Mouse (Mus musculus) monocyte, adult 2 months (primary cell): ENCODE measurements around the gene Tnfrsf23.
A peak's percentile ranks its signal among the peaks of the same experiment; 100 is the strongest.
"Not testable (repeated sequence)": the region's sequence is repeated elsewhere in the genome, so short reads cannot be mapped to it uniquely, and the experiment has no call there.

ENCODE experiments used
- DNase-seq, 2 experiments: peaks; one replicate each; pipeline ENCODE4 v3.0.0; 2022; ENCODE audit warnings: low spot score in 2 of 2, low read depth in 1 of 2

The Tnfrsf23 gene

DNA sequence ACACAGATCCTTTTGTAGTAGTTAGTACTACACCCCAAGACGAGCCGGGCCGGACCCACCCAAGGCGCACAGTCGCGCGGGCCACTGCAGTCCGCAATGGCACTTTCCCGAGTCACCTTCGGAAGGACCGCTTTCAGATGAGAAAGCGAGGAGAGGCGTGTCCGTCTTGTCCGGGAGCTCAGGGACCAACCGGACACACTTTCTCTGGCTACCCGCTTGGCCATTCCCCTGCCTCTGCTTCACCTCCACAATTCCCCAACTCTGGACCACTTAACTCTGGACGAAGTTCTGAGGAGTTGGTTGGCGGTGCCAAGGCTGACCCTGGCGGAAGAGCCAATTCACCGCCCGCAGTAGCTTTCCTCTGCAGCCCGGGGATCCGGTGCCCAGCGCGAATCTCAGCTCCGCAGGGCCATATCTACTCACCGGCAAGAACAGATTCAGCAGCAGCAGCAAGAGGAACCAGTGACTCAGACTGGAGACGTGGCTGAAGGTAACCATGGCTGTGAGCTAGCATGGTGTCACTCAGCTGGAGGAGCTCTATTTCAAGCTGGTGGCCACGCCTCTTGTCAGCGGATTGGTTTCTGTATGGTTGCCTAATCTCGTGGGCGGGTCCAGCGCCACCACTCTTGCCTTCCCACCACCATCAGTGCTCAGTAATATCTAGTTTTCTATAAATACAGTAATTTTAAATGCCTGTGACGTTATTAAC is at the start of gene Tnfrsf23:
TSS of gene Tnfrsf23 (minus strand) at position 514 of the 709 bp plus-strand sequence.
- peak; percentile 59 to 60 for DNase-seq

DNA sequence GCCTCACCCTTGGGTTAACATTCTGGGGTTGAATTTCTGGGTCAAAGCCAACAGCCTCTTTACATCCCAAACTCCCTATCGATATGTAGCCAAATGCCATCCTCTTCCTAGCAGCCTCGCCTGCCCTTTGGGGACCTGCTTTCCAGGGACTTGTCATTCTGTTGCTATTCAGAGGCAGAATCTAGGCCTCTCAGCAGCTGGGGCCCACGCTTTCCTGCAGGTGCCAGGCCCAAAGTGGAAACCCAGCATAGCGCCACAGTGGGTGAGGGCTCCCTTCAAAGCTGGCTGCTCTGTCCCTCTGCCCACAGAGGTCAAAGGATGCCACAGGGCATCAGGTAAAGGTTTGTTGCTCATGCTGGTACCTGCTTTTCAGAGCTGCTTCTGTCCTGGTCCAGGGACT is 48.1 kb upstream of the Tnfrsf23 start:
- no peak for DNase-seq

DNA sequence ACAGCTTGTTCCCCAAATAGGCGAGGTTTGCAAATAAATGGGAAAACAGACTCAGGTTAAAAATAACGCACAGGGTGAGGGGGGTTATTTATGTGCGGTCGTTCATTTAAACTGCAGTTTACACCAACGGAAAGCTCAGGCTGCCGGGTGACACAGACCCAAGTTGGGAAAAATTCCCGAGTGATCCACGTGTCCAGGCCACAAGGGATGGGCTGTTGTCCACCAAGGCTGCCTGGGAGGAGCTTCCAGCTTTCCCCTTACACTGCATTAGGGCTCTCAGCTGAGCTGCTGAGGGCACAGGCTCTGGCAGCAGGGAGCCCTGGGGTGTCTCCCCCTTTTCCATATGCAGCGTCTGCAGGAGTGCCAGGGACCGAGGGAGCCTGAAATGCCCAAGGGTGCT is 44.2 kb upstream of the Tnfrsf23 start:
- no peak for DNase-seq

DNA sequence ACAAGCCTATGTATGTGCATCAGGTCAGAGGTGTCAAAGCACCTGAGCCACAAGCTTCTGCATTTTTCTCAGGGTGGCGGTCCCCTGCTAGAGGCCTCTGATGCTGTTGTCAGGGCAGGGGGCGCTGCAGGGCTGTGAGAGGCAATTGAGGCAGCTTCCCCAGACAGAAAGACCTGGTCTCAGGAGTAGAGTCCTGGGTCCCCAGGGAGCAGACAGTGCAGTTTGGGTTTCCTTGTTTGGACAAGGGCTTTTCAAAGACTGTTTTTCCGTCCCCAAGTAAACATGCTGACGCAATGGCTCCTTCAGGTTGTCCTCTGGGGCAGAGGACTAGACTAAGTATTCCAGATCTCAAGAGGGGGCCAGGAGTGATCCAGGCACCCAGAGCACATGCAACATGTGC is 40.7 kb upstream of the Tnfrsf23 start:
- DNase-seq: no peak

DNA sequence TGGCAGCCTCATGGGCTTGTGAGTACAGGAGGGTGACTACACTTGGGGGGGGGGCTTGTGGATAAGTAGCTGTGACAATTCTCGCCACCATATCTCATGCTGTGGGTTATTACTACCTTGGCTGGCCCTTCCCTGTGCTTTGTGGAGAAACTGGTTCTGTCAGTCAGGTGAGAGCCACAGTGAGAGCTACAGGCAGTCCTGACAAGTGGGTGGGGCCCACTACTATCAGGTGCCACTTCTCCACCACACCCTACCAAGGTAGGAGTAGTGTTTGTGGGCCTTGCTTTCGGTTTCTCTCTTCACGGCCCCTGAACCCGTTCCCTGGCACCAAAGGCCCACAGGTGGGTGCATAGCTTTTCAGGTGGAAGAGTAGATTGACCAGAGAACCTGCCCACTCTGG is 38.2 kb upstream of the Tnfrsf23 start:
- no peak for DNase-seq

- no peak for DNase-seq
These were observed 37.0 kb upstream of the Tnfrsf23 start for GRCm38 (mm10) chr7:143722646-143723045.

DNA sequence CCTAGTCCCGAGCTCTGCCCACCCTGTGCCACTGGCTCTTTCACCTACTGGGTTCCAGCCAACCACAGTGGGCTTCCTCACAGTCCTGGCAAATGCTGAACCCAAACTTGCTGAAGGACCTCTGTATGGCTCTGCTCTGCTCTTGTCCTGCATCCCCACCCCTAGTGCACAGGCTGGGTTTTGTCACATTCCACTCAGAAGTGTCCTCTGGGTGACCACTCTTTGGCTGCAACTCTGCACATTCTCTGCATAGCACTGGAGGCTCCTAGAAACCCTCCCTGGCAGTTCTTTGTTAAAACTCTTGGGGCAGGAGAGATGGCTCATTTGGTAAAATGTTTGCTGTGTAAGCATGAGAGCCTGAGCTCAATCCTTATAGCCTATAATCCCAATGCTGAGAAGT is 32.1 kb upstream of the Tnfrsf23 start:
- no peak for DNase-seq

DNA sequence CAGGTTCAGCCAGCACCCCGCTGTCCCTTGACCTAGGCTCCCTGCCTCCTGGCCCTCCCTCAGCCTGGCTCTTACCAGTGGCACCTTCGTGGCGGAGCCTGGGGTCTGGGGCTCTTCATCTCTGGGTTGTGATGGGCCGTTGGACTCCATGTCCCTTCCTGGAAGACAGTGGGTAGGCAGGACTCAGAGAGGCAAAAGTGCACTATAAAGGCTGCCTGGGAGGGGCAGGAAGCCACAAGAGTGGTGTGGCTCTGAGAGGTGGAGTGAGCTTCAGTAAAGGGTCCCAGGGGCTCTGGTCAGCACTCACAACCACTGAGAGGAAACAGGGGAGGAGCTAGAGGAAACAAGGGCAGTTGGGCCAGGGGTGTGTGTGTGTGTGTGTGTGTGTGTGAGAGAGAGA is 27.7 kb upstream of the Tnfrsf23 start:
- DNase-seq: no peak

DNA sequence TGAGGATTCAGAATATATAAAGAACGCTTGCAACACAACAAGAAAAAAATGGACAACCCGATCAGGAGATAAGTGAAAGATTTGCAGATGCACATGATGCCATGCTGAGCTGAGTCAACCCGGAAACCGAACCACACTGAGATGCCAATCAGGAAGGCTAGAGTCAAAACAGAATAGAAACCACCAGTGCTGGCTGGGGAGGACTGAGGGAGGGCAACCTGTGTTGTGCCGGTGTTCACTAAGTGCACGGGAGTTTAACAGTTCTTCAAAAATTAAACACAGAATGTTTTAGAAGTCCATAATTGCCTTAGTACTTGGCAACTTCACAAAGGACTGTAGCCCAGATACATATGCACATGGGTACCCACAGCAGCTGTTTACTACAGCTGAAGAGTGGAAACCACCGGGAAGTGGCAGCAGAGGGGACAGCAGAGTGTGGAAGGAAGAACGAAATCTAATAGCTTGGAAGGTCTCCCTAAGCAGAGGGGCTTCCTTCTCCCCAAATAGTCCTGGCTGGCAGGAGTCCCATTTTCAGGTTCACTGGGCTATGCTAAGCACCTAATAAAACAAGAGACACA is 27.2 kb upstream of the Tnfrsf23 start:
- no peak for DNase-seq

GRCm38 (mm10) chr7:143712023-143712422 is 26.4 kb upstream of the Tnfrsf23 start:
- no peak for DNase-seq

DNA sequence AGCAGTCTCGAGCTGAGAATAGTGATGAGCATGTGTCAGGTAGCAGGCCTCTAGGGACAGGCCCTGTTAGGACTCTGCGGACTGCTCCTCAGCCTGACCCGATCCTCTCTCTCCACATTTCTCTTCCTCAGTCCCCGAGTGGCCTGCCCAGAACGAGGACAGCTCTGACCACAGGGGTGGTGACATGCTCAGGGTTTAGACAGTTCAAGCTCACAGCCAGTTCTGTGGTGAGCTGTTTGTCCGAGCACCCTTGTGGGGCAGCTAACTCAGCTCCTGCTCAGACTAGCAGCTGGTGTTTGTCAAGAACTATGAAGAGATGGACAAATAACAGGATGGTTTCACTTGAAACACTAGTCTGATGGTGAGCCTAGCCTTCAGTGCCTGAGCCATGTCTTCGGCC is 25.7 kb upstream of the Tnfrsf23 start:
- no peak for DNase-seq

DNA sequence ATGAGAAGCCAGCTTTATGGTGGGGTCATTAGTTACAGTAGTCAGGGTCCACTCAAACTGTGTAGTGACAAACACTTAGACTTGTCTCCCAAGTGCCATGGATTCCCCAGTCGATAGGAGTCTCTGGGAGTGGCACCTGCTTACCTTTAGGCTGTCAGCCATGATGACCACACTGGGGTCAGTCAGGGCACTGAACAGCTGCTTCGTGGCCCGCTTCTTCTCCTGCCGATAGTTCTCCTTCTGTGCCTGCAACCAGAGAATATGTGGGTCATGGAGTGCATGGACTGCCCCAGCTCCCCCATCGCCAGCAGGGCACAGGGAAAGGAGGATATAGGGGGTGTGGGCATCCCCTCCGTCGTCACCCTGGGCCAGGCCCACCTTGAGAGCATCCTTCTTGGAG is 23.7 kb upstream of the Tnfrsf23 start:
- no peak for DNase-seq

DNA sequence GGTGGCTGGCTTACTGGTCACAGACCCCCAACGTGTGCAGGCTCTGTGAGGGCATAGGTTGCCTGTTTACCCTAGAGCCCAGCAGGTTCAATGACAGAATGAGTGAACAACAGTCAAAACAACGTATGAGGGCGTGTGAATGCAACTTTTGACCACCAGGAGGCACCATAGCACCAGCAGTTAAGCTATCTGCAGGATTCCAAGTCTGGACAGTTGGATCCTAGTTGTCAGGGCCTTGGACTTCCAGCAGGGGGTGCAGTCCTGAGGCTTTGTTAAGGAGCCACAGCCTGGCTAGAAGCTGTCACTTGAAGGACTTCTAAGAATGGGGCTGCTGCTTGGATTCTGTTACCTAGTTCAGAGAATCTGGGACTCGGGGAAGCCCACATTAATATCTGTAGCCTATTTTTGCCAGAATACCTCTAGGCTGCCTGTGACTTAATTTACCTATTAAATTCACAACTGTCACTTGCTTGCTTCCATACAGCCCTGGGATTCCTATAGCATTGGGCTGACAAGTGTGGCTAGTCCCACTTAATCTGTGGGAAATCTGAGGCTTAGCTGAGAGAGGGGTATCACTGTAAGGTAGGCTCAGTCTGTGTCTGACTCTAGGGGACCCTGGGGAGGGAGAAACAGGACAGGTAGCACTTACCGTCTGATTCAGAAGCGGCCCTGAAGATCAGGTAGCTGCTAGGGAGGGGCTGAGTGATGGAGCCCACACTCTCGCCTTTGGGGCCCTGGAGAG is 21.2 kb upstream of the Tnfrsf23 start:
- peak; percentile 64 to 81 for DNase-seq

GRCm38 (mm10) chr7:143696140-143696539 is 10.5 kb upstream of the Tnfrsf23 start:
- no peak for DNase-seq

DNA sequence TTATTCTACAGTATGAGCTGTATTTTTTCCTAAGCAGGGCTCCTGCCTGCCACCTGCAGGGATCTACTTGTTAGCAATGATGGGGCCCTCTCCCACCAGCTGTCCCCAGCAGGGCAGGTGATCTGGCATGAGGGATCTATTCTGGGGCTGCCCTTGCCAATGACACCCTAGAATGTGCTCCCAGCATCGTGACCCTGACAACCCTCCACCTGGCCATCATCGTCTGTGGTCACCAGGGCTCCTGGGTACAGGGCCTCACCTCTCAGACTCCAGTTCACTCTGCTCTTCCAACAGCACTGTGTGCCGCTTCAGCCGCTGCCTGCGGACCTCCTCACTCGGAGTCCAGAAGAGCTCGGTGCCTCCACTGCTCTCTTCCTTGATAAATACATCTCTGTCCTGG is 8.9 kb upstream of the Tnfrsf23 start:
- no peak for DNase-seq

- DNase-seq: no peak
These were observed 7.3 kb upstream of the Tnfrsf23 start for GRCm38 (mm10) chr7:143692746-143693510.

DNA sequence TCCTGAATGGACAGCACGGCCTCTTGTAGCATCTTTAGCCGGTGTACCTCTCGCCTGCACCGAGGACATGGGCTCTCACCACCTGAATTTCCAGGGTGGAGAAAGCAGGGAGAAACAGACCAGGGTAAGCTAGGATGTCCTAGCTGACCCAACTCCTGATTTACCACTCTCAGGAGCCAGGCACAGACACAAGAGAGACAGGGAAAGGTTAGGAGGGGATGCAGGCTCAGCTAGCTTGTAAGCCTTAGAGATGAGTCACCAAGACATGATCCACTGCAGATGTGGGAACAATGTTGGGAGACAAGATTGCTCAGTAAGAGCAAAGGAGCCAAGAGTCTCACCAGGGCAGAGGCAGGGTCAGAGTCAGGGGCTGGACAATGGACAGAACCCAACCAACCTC is 6.2 kb upstream of the Tnfrsf23 start:
- DNase-seq: no peak

DNA sequence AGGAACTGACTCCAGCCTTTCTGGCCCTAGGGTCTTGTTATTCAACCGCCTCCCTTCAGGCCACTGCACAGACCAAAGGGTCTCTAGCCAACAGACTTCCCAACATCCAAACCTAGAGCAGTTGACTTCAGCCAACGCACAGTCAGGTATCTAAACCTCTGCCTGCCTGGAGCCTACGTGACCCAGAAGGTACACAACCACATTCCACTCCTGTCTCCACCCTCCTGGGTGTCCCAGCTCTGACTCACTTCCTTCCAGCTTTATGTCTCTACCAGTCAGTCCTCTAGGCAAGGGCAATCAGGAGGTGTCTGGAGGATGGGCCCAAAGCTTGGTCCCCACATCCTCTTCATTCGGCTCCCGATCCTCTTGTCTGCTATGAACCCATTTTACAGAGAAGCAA is 5.5 kb upstream of the Tnfrsf23 start:
- no peak for DNase-seq

DNA sequence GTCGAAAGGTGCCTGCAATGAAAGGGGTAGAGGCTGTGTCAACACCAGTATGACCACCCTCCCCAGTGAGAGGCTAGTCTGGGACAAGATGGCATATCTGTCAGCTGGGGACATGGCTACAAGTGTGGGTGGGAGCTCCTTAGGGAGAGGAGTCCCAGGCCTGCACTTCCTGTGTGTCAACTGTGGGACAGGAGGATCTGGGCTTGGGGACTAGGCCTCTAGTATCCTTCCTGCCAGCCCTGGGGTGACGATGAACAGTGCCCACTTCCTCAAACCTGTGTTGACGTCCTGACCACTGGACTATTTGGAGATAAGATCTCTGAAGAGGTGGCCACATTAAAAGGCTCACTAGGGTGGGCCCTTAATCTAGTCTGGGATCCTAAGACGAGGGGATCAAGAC is 4.3 kb upstream of the Tnfrsf23 start:
- DNase-seq: no peak

DNA sequence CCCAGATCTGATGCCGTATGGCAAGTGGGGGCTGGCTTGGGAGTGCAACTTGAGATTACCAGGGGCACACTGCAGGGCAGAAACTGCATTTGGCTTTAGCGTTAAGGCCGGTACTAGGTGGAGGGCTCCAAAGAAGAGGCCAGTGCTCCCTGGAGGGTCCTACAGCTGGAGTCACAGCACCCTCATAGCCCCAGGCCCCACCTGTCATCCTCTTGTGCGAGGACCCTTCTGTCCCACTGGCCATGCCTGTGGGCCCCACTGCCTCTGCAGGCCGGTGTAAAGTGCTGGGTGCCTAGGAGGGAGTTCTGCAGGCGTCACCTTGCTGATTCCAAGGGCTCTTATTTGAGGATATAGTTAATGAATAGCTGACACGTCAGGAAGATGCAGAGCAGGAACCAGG is 3.8 kb upstream of the Tnfrsf23 start:
- no peak for DNase-seq

DNA sequence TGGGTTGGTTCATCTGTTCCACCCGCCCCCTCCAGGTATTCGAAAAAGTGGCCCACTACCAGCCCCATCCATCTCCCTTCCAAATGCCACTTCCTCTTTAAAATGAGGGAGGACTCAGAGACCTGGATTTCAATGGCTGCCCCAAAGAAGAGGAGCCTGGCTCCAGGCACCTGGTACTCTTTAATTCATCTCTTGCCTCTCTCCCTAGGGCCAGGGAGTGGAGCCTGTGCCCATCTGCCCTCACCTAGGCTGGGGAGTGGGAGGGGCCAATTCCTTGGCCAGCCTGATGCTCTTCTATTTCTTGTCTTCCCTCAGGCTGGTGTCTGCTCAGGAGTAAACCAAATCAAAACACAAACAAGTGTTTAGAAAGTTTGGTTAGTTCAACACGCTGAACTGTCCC is 1.0 kb upstream of the Tnfrsf23 start:
- DNase-seq: not testable (repeated sequence)

GRCm38 (mm10) chr7:143686191-143686590 is 519 bp upstream of the Tnfrsf23 start:
- DNase-seq: not testable (repeated sequence)
